Mouse (Mus musculus) right cerebral cortex, postnatal 14 days (tissue): ENCODE data around the gene Slc25a4.

ENCODE experiments used
- DNase-seq: peaks from one replicate; pipeline ENCODE4 v3.0.0; 2022

Slc25a4 gene

DNA sequence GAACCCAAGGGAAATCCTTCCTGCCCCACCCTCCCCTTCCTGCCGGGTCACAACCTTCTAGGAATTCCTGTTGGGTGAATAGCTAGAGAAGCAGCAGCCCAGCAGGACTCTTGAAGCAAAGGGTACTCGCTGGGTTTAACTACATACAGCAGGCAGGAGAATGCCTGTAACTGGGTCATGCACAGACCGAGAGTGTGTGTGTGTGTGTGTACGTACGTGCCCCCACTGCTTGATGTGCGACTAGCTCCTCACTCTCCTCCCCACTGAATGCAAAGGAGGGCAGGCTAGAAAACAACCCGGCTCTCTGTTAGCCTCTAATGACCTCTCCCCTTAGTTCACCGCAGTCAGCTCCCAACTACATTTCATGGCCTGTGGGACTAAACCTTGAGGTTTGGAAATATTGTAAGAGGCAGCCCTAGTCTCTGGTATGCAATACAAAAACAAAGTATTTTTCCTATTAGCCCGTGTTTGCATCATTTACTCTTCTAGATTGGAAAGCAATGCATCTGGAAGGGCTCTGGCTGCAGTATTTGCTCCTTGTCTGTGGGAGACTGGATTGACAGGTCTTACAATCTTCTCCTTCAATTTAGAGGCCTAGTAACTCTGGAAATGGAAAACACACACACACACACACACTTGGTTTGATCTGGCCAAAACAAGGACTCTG, 6.0 kb downstream of the Slc25a4 start:
- DNase-seq: no peak

DNA sequence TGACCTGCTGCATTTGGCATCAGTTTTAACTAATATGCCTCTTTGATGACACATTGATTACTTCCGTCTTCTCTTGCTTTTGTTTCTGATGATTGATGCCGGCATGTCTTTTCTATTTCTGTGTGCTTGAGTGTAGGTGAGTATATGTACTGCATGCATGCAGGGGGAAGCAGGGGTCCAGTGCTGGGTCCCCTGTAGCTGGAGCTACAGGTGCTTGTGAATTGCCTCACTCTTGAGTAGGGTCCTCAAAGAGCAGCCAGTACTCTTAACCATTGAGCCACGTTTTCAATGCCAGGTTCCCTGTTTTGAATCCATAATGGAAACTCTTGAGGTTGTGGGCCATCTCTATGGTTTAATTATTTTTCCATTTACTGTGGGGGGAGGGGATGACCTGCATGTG, 6.8 kb downstream of the Slc25a4 start:
- DNase-seq: no peak

DNA sequence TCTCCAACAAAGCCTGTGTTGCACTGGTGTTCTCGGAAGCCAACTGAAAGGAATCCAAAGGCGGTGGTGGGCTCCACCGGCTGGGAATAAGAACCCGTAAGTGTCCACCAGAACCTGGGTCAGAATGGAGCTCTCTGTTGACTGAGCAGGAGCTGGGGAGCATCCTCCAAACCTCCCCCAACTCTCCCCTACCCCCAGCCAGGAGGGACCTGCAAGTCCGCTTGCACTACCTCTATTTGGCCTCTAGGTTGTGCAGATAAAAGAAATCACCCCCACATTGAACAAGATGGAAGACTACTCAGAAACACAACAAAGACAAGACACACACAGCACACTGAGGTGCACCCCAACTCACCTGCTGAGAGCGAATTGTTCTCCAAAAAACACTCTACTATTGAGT, 8.7 kb downstream of the Slc25a4 start:
- no peak for DNase-seq

DNA sequence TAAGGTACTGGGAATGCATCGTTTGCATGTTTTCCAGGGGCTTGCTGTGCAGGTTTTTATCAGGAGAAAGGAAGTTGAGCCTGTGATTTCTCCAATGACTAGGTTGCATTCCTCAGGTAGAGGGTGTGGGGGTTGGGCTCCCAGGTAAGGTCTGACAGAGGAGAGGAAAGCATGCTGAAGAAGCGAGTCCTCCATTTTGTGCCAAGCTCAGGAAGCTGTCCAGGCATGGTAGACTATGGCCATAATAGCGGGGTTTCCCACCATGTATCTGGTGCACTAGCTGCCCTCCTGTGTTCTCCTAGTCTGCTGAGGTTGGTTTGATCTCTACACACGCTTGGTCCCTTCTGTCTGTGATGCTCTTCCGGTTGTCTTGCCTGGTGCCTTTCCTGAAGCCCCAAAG, 13.4 kb downstream of the Slc25a4 start:
- DNase-seq: no peak

DNA sequence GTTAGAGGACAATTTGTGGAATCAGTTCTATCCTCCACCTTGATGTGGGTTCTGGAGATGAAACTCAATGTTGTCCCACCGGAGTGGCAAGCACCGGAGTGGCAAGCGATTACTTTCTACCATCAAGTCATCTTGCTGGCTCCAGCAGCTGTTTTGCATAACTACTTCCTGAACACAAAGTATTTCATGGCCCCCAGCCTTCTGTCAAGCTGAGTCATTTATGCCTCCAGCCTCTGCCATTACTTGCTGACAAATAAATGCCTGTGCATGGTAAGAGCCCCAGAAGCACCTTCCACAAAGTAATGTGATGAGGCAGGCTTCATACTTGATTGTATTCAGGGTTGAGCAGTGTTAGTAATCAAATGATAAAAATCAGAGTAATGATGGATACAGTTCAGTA, 14.2 kb downstream of the Slc25a4 start:
- DNase-seq: no peak

DNA sequence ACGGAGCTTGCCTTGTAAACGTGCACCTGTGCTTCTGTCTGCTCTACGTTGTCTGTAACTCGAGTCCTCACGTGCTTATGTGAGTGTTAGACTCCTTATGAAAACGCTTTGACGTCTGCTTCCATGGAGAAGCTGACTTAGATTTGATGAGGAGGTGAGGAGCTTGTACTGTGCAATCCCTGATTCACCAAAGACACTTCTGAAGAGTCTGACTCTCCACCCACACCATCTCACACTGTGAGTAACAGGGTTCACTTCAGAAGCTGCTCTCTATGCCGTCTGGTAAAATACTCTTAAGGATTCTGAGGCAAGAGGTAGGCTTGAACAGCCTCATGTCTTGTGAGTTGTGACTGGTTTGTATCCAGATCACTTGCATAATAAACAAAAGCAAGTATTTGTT, 18.0 kb downstream of the Slc25a4 start:
- DNase-seq: no peak

DNA sequence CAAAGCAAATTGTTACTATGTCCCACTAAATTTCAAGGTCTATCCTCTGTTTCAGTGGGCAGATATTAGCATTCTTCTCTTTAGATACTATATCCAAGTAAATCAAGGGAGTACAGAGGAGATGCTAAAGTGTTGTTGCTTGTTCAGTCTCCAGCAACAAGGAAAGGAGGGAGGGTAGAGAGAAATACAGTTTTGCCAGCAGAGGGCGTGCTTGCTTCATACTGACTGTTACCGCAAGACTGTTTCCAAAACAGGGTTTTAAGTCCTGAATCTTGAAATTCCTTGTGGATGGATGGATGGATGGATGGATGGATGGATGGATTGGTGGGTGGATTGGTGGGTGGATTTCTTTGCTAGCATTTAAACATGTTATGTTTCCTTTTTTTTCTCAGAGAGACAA, 25.7 kb downstream of the Slc25a4 start:
- peak; percentile 68 for DNase-seq

DNA sequence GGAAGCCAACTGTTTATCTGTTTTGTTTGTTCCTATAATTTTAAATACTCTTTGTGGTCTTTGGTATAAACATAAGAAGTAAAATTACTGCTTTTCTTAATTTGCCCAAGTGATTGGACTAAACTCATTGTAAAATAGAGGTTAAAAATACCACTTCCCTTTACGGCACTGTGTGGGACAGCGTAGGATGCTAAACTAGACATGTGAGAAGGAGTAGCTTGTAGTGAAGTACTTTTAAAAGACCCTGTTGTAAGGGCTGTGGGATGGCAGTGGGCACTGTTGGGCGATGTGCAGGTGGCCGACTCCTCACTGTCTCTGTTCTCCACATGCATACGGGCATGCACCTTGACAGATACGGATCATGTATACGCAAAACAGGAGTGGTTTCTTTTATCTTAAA, 30.9 kb downstream of the Slc25a4 start:
- no peak for DNase-seq

DNA sequence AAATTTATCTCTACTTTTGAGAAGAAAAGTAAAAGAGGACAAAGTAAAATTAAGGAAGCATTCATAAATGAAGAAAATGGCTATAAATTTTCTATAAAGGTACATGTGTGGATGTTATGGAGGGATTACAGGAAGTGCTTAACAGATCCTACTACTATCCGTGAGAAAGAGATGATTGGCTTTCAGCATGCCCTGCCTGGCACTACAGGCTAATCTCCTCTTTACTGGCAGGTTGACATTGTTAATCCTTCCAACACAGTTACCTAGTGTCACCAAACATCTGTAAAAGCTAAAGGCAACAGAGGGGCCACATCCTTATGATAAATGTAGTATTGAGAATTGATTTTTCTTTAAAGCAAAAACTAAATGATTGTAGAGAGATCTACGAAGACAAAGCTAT, 37.4 kb downstream of the Slc25a4 start:
- DNase-seq: no peak

DNA sequence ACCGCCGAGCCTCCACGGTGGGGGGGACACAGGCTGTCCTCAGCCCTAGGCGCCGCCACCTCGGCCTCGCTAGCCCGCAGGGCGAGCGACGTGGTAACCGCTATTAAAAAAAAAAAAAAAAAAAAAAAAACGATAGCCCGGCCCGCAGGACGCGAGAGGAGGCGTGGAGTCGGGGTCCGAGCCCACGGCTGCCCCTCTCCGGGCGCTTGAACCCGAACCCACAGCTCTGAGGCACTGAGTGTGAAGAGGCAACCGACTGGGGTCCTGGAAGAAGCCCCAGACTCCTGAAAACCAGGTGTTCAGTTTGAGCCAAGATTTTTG, 47.3 kb downstream of the Slc25a4 start:
- DNase-seq: no peak

DNA sequence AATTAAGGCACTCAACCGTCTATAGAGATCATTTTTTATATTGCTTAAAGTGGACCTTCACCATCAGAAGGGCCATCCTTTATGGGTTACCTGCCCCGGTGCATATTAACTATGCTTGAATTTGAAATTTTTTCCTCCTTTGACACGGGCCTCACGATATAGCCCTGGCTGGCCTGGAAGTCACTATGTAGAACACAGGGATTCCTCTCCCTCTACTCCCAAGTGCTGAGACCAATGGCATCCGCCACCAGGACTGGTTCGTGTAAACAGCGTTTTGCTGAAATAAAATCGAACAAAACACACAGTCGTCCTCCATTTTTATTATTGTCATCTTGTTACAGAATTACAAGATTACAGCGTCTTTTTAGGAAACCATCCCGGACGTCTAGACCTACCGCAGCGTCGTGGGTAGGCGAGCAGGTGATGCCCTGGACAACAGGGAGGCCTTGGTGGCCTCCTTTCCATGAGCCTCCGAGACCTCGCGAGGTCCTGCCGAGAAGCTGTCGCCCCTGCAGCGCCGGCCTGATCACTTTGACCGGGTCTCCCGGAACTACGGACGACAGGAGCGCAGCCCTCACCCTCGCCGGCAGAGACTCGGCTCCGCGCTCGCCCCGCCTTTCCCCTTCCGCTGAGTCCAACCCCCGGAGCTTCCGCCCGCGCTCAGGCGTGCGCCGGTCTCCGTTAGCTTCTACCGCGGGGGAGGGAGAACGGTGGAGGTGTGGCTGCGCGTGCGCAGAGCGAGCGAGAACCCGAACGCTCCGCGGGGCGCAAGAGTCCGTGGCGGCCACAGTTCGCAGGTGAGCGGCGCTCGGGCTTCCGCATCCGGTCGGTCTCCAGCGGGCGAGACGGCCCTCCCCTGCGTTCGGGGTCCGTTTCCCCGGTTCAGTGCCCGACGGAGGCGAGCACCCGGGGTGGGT, 47.9 kb downstream of the Slc25a4 start:
- DNase-seq: peak; percentile 95
